Mouse (Mus musculus): Measurements from ENCODE around the gene Trim40.
A peak's percentile ranks its signal among the peaks of the same experiment; 100 is the strongest.

Gene Trim40

DNA sequence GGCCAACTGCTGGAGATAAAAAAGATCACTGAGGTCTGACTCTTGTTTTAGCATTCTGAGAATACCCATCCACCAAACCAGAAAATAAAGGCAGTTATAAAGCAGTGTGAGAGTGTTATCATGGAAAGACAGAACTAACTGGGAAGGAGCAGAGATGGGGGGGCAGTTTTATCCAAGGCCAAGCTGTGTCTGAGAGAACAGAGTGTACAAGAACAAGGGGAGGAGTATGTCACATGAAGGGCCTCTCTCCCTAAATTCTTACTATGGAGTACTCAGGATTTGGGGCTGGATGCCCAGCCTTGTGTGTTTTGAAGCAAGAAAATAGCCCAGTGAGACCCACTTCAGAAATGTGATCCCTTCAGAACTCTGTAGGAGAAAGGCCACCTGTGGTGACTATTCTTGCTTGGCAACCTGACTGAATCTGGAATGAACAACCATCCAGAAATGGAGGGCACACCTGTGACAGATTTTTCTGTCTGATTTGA lies 48.9 kb downstream of the Trim40 start:
- DNase-seq (ENCODE audit: low spot score in 2 of 2) = no peak

GRCm38 (mm10) chr17:36839931-36840330 lies 50.0 kb downstream of the Trim40 start:
- DNase-seq (ENCODE audit: low spot score in 2 of 2) = no peak

DNA sequence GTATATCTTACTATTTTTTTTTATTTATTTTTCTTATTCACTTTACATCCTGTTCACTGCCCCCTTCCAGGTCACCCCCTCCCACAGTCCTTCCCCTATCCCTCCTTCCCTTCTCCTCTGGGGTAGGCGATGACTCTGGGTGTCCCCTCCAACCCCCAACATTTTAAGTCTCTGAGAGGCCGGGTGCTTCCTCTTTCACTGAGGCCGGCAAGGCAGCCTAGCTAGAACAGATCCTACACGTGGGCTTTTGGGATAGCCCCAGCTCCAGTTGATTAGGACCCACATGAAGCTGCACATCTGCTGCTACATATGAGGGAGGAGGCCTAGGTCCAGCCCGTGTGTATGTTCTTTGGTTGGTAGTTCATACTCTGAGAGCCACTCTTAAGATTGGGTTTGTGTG lies 50.9 kb downstream of the Trim40 start:
- no peak for DNase-seq (ENCODE audit: low spot score in 2 of 2)

DNA sequence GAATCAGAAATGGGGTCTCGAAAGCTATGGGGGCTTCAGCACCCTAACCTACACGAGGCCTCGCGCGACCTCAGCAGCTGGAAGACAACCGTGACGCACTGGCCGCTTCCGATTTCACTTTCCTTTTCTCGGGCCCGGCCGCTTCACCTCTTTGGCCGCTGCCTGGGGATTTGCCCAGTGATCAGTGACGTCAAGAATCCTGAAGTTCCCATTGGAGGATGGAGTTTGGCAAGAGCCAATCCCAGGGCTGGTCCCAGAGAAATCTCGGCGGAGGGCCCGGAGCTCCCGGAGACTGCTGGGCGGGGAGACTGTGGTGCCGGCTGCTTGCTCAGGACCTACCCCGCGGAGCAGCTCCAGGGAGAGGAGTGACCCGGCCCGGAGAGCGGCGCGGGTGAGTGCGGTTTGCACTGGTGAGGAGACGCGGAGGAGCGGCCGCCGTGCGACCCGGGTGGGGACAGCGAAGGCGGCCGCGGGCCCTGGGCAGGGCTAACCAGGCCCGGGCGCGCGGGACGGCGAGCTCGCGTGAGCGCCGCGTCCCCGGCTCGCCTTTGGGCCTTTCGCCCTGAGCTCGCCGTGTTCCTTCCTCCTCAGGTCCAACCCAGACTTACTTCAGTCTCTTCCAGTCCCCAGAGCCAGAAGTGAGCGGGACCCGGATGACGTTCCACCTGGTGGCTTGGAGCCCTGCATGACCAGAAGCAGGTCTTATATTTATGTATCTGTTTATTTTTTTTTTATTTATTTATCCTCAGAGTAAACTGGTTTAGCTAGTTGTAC lies 52.9 kb downstream of the Trim40 start, which contains the start of gene Trim26:
Gene Trim26, plus strand, starts transcription at position 261 of the 774 bp plus-strand sequence.
- peak; percentile 99 for DNase-seq (ENCODE audit: low spot score in 2 of 2)

DNA sequence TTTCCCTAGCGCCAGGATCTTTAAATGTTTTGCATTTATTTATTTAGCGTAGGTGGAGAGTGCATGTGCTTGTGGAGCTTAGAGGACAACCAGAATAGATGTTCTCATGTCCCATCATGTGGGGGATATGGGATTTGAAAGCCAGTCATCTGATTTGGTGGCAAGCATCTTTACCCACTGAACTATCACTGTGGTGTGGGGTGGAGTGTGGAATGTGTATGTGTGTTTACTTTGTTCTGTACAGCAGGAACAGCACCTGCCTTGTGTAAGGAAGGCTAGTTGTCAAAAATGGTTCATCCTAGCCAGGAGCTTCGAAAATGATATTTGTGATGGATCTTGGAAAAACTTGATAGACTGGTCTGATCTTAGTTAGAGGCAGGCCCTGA lies 53.5 kb downstream of the Trim40 start:
- DNase-seq (ENCODE audit: low spot score in 2 of 2) = peak in 1 of 2 experiments; percentile 7

DNA sequence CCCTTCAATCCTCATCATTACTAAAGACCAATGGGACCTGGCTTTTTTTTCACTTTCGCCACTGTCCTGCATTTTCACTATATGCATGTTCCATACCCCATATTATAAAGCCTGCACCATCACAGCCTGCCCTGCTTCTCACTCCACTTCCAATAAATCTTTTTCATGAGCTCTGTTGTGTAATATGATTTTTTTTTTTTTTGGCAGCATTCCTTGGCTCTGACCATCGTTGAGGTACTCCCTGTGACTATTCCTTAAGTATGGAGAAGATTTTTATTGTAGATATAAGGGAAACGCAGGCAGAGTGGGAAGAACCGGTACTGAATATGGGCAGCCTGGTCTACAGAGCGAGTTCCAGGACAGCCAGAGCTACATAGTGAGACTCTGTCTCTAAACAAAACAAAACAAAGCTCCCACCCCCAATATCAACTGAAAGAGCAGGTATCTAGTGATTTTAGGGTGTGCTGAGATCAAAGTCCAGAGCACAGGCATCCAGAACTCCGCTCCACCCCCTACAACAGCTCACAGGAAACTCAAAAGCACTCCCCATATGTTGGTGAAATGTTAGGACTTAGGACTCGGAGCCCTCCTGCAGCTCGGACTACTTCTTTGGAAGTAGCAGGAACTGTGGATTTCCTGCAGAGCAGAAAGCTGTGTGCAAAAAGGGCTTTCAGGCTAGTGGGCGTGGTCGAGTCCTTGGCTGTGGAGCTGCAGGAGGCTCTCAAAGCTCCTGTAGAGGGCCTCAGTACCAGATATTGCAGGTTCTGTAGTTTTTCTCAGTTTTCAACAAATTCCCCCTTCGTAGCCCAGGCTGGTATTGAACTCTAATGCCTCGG lies 54.1 kb downstream of the Trim40 start:
- DNase-seq (ENCODE audit: low spot score in 2 of 2) = peak; percentile 33 to 60

GRCm38 (mm10) chr17:36832694-36833093 lies 57.2 kb downstream of the Trim40 start:
- no peak for DNase-seq (ENCODE audit: low spot score in 2 of 2)
